Mouse (Mus musculus) liver, postnatal 0 days (tissue): Measurements from ENCODE around the gene Plppr5.

Experiments used
- CTCF ChIP-seq: sonication (generic); IDR thresholded peaks from 2 replicates; pipeline ENCODE4 v1.5.1; 2016; ENCODE audit warnings: antibody characterized with exemption, low read depth
- EP300 ChIP-seq: IDR thresholded peaks from 2 replicates; pipeline ENCODE4 v1.6.1; 2016; ENCODE audit warnings: antibody characterized with exemption, low read depth, mild to moderate bottlenecking

DNA sequence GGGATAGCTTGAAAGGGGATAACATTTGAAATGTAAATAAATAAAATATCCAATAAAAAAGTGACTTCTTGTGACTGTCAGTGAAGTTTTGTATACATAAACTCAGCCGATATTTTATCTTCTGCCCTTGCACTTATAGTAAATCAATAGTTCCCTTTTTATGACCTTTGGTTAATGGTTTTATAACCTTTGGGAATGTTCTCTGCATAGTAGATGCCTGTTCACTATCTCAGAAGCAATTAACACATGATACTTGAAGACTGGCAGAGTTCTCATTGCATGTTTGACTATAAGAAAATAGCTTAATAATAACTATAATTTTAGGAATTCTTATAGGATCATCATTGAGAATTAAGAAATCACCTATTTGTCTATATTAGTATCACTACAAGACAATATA lies 150.9 kb downstream of the Plppr5 start:
- TF ChIP-seq CTCF (no peak), EP300 (no peak)
